Mouse (Mus musculus): ENCODE measurements around the gene Rcc1. TPM values are rescaled to one million over a fixed set of nuclear protein-coding genes. Genes with fewer than 3 reads are reported as not detected.

Gene Rcc1
- polyA plus RNA-seq, 1 experiment, result 16.4 TPM

DNA sequence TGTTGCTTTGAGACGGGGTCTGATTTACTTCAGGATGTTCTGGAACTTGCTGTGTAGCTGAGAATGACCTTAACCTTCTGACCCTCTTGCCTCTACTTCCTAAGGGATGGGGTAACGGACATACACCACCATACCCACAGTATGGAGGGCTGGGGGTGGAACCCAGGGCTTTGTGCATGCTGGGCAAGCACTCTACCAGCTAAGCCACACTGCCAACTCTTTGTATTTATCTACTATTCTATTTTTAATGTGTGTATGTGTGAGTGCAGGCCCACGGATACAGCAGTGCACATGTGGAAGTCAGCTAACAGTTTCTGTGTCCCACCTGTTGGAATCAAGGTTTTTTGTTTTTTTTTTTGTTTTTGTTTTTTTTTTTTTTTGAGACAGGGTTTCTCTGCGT is 6.1 kb upstream of the Rcc1 start:
- no peak for TF ChIP-seq GATA1 (IDR thresholded peaks at IDR 0.05; ENCODE audit: borderline replicate concordance, low read length)
- no peak for TF ChIP-seq FLI1 (IDR thresholded peaks at IDR 0.05; ENCODE audit: low read length)
- H3K27me3 ChIP-seq (replicated peaks), result no peaks in the 10 kb centered on the region
- H3K9me3 ChIP-seq, result no peaks in the 10 kb centered on the region
- no peak overlapping the region for H3K4me3 ChIP-seq (replicated peaks)
- H3K4me1 ChIP-seq, result peaks cover 8% of the 10 kb centered on the region
- H3K36me3 ChIP-seq (replicated peaks; ENCODE audit: low read length), result peaks cover 76% of the 10 kb centered on the region

DNA sequence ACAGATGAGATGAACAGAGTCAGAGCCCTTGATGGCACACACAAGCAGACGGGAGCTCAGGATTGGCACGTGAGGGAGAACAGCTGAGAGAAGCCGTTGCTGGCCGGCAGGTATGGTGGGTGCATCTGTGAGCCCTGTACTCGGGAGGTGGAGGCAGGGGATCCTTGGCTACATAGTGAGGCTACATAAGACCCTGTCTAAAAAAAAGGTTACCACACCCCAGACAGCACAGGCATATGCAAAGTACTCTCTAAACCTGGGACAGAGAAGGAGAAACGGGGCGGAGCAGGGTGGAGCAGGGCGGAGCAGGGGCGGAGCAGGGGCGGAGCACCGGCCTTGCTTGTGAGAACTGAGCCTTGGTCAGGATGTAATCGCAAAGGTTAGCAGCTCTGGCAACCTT is 2.8 kb upstream of the Rcc1 start:
- TF ChIP-seq FLI1 (IDR thresholded peaks at IDR 0.05; ENCODE audit: low read length) (no peak), GATA1 (IDR thresholded peaks at IDR 0.05; ENCODE audit: borderline replicate concordance, low read length) (no peak)
- peaks cover 25% of the 10 kb centered on the region for H3K4me1 ChIP-seq
- H3K9me3 ChIP-seq, result no peaks in the 10 kb centered on the region
- no peak overlapping the region for H3K4me3 ChIP-seq (replicated peaks)
- no peaks in the 10 kb centered on the region for H3K27me3 ChIP-seq (replicated peaks)
- peaks cover 57% of the 10 kb centered on the region for H3K36me3 ChIP-seq (replicated peaks; ENCODE audit: low read length)

DNA sequence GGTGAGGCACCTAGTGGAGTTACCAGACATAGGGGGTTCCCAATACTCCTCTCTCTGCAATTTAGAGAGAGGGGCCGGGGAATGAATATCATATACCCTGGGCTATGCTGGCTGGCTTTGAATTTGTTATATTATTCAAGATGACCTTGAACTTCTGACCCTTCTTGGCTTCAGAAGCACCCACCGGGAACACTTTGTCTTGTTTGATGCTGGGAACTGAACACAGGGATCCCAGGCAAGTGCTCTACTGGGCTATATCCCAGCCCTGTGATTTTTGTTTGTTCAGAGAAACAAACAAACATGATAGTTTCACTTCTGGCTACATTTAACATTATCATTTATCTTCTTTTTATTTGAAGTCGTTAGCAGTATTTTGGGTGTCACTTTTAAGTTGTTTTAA is 2.0 kb upstream of the Rcc1 start:
- TF ChIP-seq FLI1 (IDR thresholded peaks at IDR 0.05; ENCODE audit: low read length) (no peak), GATA1 (IDR thresholded peaks at IDR 0.05; ENCODE audit: borderline replicate concordance, low read length) (no peak)
- Histone ChIP-seq H3K27me3 (replicated peaks) (no peaks in the 10 kb centered on the region), H3K9me3 (no peaks in the 10 kb centered on the region), H3K36me3 (replicated peaks; ENCODE audit: low read length) (peaks cover 58% of the 10 kb centered on the region), H3K4me1 (peaks cover 33% of the 10 kb centered on the region), H3K4me3 (replicated peaks) (no peak overlapping the region)

DNA sequence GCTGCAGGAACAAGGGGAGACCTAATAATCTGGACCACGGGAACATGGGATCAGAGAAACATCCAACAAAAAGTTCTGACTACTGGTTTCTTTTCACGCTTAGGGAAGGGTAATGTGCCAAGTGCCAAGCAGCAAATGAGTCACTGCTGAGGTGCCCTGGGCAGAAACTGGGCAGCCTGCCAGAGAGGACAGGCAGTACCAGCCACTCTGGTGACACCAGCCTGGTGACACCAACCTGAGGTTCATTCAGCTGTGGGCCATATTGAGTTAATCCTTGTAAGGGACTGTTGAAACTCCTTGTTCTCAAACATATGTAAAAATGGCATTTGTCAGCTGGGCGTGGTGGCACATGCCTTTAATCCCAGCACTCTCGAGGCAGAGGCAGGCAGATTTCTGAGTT is 1.2 kb upstream of the Rcc1 start:
- peak overlapping the region; percentile 59 for H3K4me3 ChIP-seq (replicated peaks)
- H3K27me3 ChIP-seq (replicated peaks), result no peaks in the 10 kb centered on the region
- peaks cover 58% of the 10 kb centered on the region for H3K36me3 ChIP-seq (replicated peaks; ENCODE audit: low read length)
- TF ChIP-seq FLI1 (IDR thresholded peaks at IDR 0.05; ENCODE audit: low read length) (no peak), GATA1 (IDR thresholded peaks at IDR 0.05; ENCODE audit: borderline replicate concordance, low read length) (no peak)
- H3K4me1 ChIP-seq, result peaks cover 38% of the 10 kb centered on the region
- H3K9me3 ChIP-seq, result no peaks in the 10 kb centered on the region

- H3K9me3 ChIP-seq, result no peaks in the 10 kb centered on the region
- peaks cover 41% of the 10 kb centered on the region for H3K4me1 ChIP-seq
- peaks cover 41% of the 10 kb centered on the region for H3K36me3 ChIP-seq (replicated peaks; ENCODE audit: low read length)
- no peaks in the 10 kb centered on the region for H3K27me3 ChIP-seq (replicated peaks)
- H3K4me3 ChIP-seq (replicated peaks), result peak overlapping the region; percentile 96
- no peak for TF ChIP-seq GATA1 (IDR thresholded peaks at IDR 0.05; ENCODE audit: borderline replicate concordance, low read length)
- TF ChIP-seq FLI1 (IDR thresholded peaks at IDR 0.05; ENCODE audit: low read length), result no peak
These were observed 666 bp downstream of the Rcc1 start for GRCm38 (mm10) chr4:132352739-132353138.

GRCm38 (mm10) chr4:132351401-132351800 is 2.0 kb downstream of the Rcc1 start:
- TF ChIP-seq FLI1 (IDR thresholded peaks at IDR 0.05; ENCODE audit: low read length), result no peak
- TF ChIP-seq GATA1 (IDR thresholded peaks at IDR 0.05; ENCODE audit: borderline replicate concordance, low read length), result no peak
- H3K4me1 ChIP-seq, result peaks cover 49% of the 10 kb centered on the region
- H3K4me3 ChIP-seq (replicated peaks), result peak overlapping the region; percentile 67
- H3K9me3 ChIP-seq, result no peaks in the 10 kb centered on the region
- H3K36me3 ChIP-seq (replicated peaks; ENCODE audit: low read length), result peaks cover 30% of the 10 kb centered on the region
- no peaks in the 10 kb centered on the region for H3K27me3 ChIP-seq (replicated peaks)

- no peak overlapping the region for H3K4me3 ChIP-seq (replicated peaks)
- TF ChIP-seq GATA1 (IDR thresholded peaks at IDR 0.05; ENCODE audit: borderline replicate concordance, low read length) (no peak), FLI1 (IDR thresholded peaks at IDR 0.05; ENCODE audit: low read length) (no peak)
- H3K36me3 ChIP-seq (replicated peaks; ENCODE audit: low read length), result peaks cover 26% of the 10 kb centered on the region
- no peaks in the 10 kb centered on the region for H3K27me3 ChIP-seq (replicated peaks)
- H3K4me1 ChIP-seq, result peaks cover 49% of the 10 kb centered on the region
- H3K9me3 ChIP-seq, result no peaks in the 10 kb centered on the region
These were observed 2.6 kb downstream of the Rcc1 start for GRCm38 (mm10) chr4:132350854-132351253.

DNA sequence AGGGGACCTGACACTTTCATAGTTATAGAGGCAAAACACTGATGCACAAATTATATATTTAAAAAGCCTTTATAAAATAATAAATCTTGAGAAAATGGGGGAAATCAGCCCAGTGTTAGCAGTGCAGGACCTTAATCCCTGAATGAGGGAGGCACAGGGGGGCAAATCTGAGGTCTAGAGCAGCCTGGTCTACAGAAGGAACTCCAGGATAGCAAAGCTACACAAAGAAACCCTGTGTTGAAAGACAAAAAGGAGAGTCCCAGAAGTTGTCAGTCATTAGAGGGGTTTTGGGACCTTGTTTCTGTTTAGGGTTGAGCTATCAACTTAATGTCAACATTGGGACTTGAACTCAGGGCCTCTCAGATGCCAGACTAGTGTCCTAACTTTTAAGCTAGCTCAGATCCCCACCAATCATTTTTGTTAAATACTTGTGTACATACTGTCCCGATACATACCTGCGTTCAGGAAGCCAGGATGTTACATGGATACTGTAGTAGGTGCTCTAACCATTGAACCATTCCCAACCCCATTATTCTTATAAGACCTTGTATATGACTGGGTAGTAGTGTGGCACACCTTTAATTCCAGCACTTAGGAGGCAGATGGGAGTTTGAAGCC is 3.2 kb downstream of the Rcc1 start:
- no peak for TF ChIP-seq FLI1 (IDR thresholded peaks at IDR 0.05; ENCODE audit: low read length)
- TF ChIP-seq GATA1 (IDR thresholded peaks at IDR 0.05; ENCODE audit: borderline replicate concordance, low read length), result no peak
- peaks cover 52% of the 10 kb centered on the region for H3K4me1 ChIP-seq
- no peaks in the 10 kb centered on the region for H3K9me3 ChIP-seq
- H3K27me3 ChIP-seq (replicated peaks), result no peaks in the 10 kb centered on the region
- no peak overlapping the region for H3K4me3 ChIP-seq (replicated peaks)
- peaks cover 26% of the 10 kb centered on the region for H3K36me3 ChIP-seq (replicated peaks; ENCODE audit: low read length)

DNA sequence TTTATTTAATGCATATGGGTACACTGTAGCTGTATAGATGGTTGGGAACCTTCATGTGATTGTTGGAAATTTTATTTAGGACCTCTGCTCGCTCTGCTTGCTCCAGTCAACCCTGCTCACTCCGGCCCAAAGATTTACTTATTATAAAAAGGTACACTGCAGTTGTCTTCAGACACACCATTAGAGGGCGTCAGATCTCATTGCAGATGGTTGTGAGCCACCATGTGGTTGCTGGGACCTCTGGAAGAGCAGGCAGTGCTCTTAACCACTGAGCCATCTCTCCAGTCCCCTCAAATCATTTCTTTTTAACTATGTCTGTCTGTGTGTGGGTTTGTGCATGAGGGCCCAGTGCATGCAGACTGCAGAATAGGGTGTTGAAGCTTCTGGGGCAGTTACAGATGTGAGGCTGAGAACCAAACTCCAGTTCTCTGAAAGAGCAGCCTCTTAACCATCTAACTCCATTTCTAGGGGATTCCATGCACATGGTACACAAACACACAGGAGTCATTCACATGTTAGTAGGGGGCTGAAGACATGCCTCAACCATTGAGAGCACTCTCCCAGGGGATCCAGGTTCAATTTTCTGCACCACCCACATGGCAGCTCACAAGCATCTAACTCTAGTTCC is 3.8 kb downstream of the Rcc1 start:
- TF ChIP-seq FLI1 (IDR thresholded peaks at IDR 0.05; ENCODE audit: low read length), result no peak
- no peak for TF ChIP-seq GATA1 (IDR thresholded peaks at IDR 0.05; ENCODE audit: borderline replicate concordance, low read length)
- H3K27me3 ChIP-seq (replicated peaks), result no peaks in the 10 kb centered on the region

DNA sequence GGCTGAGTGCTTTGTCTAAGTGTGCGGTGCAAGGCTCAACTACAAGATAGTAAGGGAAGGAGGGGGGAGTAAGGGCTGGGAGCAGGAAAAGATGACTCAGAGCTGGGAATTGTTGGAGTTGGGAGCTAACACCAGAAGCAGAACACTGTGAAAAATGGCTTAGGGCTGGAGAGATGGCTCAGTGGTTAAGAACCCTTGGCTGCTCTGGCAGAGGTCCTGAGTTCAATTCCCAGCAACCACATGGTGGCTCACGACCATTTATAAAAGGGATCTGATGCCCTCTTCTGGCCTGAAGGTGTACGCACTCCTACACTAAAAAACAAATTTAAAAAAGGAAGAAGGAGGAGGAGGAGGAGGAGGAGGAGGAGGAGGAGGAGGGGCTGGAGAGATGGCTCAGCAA is 6.7 kb downstream of the Rcc1 start:
- no peak for TF ChIP-seq GATA1 (IDR thresholded peaks at IDR 0.05; ENCODE audit: borderline replicate concordance, low read length)
- no peak for TF ChIP-seq FLI1 (IDR thresholded peaks at IDR 0.05; ENCODE audit: low read length)
- Histone ChIP-seq H3K4me3 (replicated peaks) (peak overlapping the region; percentile 18), H3K27me3 (replicated peaks) (no peaks in the 10 kb centered on the region), H3K36me3 (replicated peaks; ENCODE audit: low read length) (peaks cover 31% of the 10 kb centered on the region), H3K9me3 (no peaks in the 10 kb centered on the region), H3K4me1 (peaks cover 71% of the 10 kb centered on the region)

More for the DNA sequence above, 3.8 kb downstream of the Rcc1 start:
- Histone ChIP-seq H3K4me1 (peaks cover 56% of the 10 kb centered on the region), H3K4me3 (replicated peaks) (no peak overlapping the region), H3K9me3 (no peaks in the 10 kb centered on the region), H3K36me3 (replicated peaks; ENCODE audit: low read length) (peaks cover 26% of the 10 kb centered on the region)
